Mouse (Mus musculus) hindbrain, postnatal 0 days (tissue): ENCODE results near the gene Rbks. TPM values are rescaled to one million over a fixed set of nuclear protein-coding genes. Genes with fewer than 3 reads are reported as not detected.

Source experiments
- ATAC-seq: fragments of 200-750 bp; cut with Nextera tagmentation; 2 replicates; pipeline ENCODE4 v1.8.0; 2017; ENCODE audit warnings: mild to moderate bottlenecking, moderate TSS enrichment, moderate library complexity
- DNase-seq: peaks from one replicate; pipeline ENCODE4 v3.0.0-alpha.2; 2015; ENCODE audit warnings: low spot score
- H3K27ac ChIP-seq: fragments of 300-500 bp; sonication (generic); 2 replicates; pipeline ENCODE4 v1.5.1; 2014; ENCODE audit warnings: mild to moderate bottlenecking
- H3K27me3 ChIP-seq: fragments of 300-500 bp; sonication (generic); 2 replicates; pipeline ENCODE4 v1.6.1; 2014; ENCODE audit warnings: low read length, mixed read lengths; ENCODE audit not compliant: insufficient read depth
- H3K36me3 ChIP-seq: fragments of 300-500 bp; sonication (generic); 2 replicates; pipeline ENCODE4 v1.6.1; 2014; ENCODE audit warnings: low read length, mixed read lengths; ENCODE audit not compliant: insufficient read depth
- H3K4me1 ChIP-seq: fragments of 300-500 bp; sonication (generic); 2 replicates; pipeline ENCODE4 v1.6.1; 2014; ENCODE audit warnings: antibody characterized with exemption, low read length, mixed read lengths; ENCODE audit not compliant: insufficient read depth
- H3K4me2 ChIP-seq: fragments of 300-500 bp; sonication (generic); 2 replicates; pipeline ENCODE4 v1.6.1; 2014; ENCODE audit warnings: low read depth, mild to moderate bottlenecking, low read length, moderate library complexity, mixed read lengths
- H3K4me3 ChIP-seq: fragments of 300-500 bp; sonication (generic); 2 replicates; pipeline ENCODE4 v1.5.1; 2014; ENCODE audit warnings: low read length
- H3K9ac ChIP-seq: fragments of 300-500 bp; sonication (generic); replicated peaks from 2 replicates; pipeline ENCODE4 v1.6.1; 2014; ENCODE audit warnings: mild to moderate bottlenecking, low read length, moderate library complexity, mixed read lengths
- H3K9me3 ChIP-seq: fragments of 300-500 bp; sonication (generic); 2 replicates; pipeline ENCODE4 v1.6.1; 2016; ENCODE audit warnings: low read length, mixed read lengths
- CTCF ChIP-seq: IDR thresholded peaks from 2 replicates; pipeline ENCODE4 v1.5.1; 2016; ENCODE audit warnings: antibody characterized with exemption, control low read depth, low read depth
- WGBS: fragments of 180-500 bp; shearing (Covaris S2); extraction: QIAGEN DNeasy Blood & Tissue Kit; methylation state at CpG from one replicate; pipeline ENCODE4 v1.1.7; 2014; 5-methylcytosine and 5-hydroxymethylcytosine counted together
- polyA plus RNA-seq: library from polyadenylated mRNA; unstranded; fragments of >200 nt; fragmentation: Nextera tagmentation; extraction: Ambion mirVana; gene quantifications from 2 replicates; pipeline ENCODE4 v1.2.1, GENCODE M21; 2015
- total RNA-seq: library from RNA; depleted of rRNA; stranded (reverse); fragments of >200 nt; gene quantifications from 2 replicates; pipeline ENCODE4 v1.2.3, GENCODE M21; 2014

Rbks gene
- total and polyA plus RNA-seq, 2 experiments from 2014 or later = 1.6 to 3.2 TPM

DNA sequence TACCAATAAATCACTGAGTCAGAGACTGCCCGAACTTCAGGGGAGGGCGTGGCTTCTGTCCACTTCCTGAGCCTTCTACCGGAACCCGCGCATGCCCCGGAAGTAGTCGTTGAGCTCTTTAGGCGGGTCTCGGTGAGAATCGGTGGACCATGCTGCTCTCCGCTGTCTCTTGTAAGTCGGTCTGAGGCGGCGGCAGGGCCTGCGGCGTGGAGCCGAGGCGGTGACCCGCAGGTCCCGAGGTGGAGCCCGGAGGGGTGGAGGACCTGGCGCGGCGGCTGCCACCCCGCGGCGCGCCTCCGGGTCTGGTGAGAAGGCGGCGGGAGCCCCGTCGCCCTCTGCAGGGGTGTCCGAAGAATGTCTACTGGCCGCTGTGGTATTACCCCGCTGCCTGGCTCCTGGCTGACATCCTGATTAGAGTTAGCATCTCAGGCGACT is 83.6 kb downstream of the Rbks start:
- H3K9ac ChIP-seq = peak overlapping the region; percentile 74
- peaks cover 12% of the 10 kb centered on the region for H3K4me1 ChIP-seq
- 1% methylated on average over 37 of the region's 37 CpGs for WGBS
- H3K9me3 ChIP-seq = no peaks in the 10 kb centered on the region
- peaks cover 8% of the 10 kb centered on the region; the same call in 1 of the 2 replicates for H3K36me3 ChIP-seq
- H3K4me3 ChIP-seq = peak overlapping the region; percentile 78
- ATAC-seq = peak; percentile 98
- no peaks in the 10 kb centered on the region for H3K27me3 ChIP-seq
- peak; percentile 46 for TF ChIP-seq CTCF
- peak overlapping the region; percentile 86 for H3K27ac ChIP-seq
- DNase-seq = peak; percentile 92
- H3K4me2 ChIP-seq = peak overlapping the region; percentile 75

DNA sequence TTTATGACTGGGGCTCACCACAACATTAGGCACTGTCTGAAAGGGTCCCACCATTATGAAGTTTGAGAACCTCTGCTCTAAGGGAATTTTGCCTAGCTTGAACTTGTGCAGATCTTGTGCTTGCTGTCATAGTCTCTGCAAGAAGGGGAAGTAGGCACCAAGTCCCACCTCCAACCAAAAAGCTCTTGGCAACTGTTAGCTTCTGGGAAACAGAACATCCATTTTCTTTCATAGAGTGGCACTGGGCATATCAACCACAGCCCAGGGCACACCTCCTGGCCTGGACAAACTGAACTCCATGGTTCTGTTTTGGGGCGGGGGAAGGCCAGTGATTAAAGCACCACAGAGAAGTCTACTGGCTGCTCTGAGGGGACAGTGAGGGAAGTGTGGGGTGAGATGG is 86.2 kb downstream of the Rbks start:
- H3K36me3 ChIP-seq = peaks cover under 1% of the 10 kb centered on the region; the same call in 1 of the 2 replicates
- no peak for TF ChIP-seq CTCF
- no peaks in the 10 kb centered on the region for H3K27me3 ChIP-seq
- no peaks in the 10 kb centered on the region for H3K9me3 ChIP-seq
- peaks cover 12% of the 10 kb centered on the region for H3K4me1 ChIP-seq
- WGBS = 94% methylated on average over 1 of the region's 1 CpGs
- DNase-seq (no peak), ATAC-seq (no peak)
- no peak overlapping the region for H3K4me2 ChIP-seq
- H3K4me3 ChIP-seq = no peak overlapping the region
- H3K27ac ChIP-seq = no peak overlapping the region
- H3K9ac ChIP-seq = no peak overlapping the region

DNA sequence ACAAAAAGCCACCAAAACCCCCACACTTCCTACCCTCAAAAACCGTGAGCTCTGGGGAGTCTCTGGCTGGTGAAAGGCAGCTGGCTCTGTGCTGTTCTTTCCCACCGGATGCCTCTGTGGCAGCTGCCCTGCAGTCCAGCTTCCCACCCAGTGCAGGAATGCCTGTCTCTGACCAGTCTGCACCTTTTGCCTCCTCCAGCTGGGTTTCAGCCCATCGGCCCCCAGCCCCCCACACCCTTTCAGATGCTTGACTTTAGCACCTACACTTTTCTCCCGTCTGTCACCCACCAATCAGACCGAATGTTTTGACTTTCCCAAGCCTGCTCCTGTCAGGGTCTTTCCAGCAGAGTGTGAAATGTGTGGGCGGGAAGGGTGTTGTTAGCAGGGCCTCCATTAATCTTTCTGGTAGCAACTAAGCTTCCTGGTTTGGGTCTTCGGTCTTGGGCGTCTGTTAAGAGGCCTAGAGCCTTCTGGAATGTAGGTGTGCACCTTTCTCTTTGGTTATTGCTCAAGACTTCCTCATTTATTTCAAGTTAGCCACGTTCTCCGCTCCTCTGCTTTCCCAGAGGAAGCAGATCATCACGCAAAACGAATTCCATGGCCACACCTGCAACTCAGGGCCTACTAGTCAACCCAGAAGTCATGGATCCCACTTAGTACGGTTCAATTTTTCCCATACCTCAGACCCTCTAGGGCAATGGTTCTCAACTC is 86.9 kb downstream of the Rbks start:
- Histone ChIP-seq H3K27me3 (no peaks in the 10 kb centered on the region), H3K36me3 (no peaks in the 10 kb centered on the region), H3K4me1 (peaks cover 7% of the 10 kb centered on the region; the same call in 1 of the 2 replicates), H3K27ac (no peak overlapping the region), H3K9me3 (no peaks in the 10 kb centered on the region), H3K4me2 (no peak overlapping the region), H3K9ac (no peak overlapping the region), H3K4me3 (no peak overlapping the region)
- TF ChIP-seq CTCF = no peak
- DNase-seq = no peak
- 84% methylated on average over 13 of the region's 13 CpGs for WGBS
- no peak for ATAC-seq

DNA sequence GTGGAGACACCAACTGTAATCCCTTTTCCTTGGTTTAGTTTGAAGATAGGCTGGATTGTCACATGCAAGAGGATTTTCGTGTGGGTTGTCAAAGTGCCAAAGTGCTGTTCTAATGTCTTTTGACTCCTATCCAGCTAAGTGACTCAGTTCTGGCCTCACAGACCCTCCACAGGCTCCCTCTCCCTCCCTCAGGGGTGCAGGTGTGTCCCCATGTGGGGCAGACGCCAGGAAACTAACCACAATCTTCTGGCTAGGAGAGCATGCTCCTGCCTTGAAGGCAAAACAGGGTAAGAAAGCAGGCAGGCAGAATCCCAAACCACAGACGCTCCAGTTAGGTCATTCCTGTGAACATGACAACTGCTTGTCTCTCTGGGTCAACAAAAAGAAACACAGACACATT is 91.3 kb downstream of the Rbks start:
- 40% methylated on average over 3 of the region's 3 CpGs for WGBS
- ATAC-seq (no peak), DNase-seq (no peak)
- no peak overlapping the region for H3K4me3 ChIP-seq
- no peak overlapping the region for H3K27ac ChIP-seq
- no peaks in the 10 kb centered on the region for H3K9me3 ChIP-seq
- no peaks in the 10 kb centered on the region for H3K36me3 ChIP-seq
- H3K27me3 ChIP-seq = no peaks in the 10 kb centered on the region
- no peak for TF ChIP-seq CTCF
- H3K4me1 ChIP-seq = no peaks in the 10 kb centered on the region
- H3K4me2 ChIP-seq = no peak overlapping the region
- no peak overlapping the region for H3K9ac ChIP-seq

DNA sequence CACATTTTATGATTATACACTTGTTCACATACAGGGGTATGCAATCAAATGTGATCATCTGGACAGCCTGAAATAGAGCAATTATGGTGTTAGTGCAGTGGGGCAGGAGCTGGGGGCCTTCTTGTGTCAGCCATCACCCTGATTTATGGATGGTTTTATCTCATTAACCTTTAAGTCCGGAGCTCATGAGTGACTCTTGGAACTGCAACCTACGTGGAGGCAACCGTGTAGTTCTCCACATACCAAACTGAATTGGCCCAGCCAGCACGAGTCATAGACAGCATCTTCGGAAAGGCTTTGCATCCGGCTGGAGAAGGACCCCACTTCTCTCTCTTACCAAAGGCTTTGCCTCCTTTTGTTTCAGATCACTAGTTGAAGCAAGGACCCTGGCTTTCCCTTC is 93.7 kb downstream of the Rbks start:
- H3K27ac ChIP-seq = no peak overlapping the region
- no peaks in the 10 kb centered on the region for H3K9me3 ChIP-seq
- WGBS = 85% methylated on average over 6 of the region's 6 CpGs
- H3K4me3 ChIP-seq = no peak overlapping the region
- no peak for DNase-seq
- no peak overlapping the region for H3K9ac ChIP-seq
- no peaks in the 10 kb centered on the region for H3K36me3 ChIP-seq
- H3K4me1 ChIP-seq = no peaks in the 10 kb centered on the region
- H3K4me2 ChIP-seq = no peak overlapping the region
- no peak for ATAC-seq
- no peaks in the 10 kb centered on the region for H3K27me3 ChIP-seq
- TF ChIP-seq CTCF = no peak

DNA sequence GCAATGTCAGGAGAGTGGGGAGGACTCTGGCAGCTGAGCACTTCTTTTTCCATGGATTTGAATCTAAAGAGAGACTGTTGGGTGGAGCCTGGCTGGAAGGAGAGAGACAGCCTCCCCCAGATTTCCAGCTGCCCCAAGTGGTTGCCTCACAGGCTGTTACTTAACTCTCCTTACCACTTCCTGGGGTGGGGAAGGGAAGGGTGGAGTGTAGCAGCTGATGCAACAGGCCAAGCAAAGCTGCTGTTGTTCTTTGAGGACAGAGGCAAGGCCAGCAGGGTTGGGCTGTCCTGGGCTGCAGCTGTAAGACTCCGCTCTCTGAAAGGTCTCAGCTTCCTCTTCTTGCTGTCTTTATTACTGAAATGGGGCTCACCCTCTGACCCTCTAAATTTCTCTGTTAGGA is 95.0 kb downstream of the Rbks start:
- no peak overlapping the region for H3K4me3 ChIP-seq
- H3K9me3 ChIP-seq = no peaks in the 10 kb centered on the region
- no peak overlapping the region for H3K27ac ChIP-seq
- ATAC-seq = no peak
- no peak overlapping the region for H3K9ac ChIP-seq
- no peak for DNase-seq
- H3K4me2 ChIP-seq = no peak overlapping the region
- TF ChIP-seq CTCF = no peak
- 79% methylated on average over 1 of the region's 1 CpGs for WGBS
- no peaks in the 10 kb centered on the region for H3K4me1 ChIP-seq
- no peaks in the 10 kb centered on the region for H3K36me3 ChIP-seq
- H3K27me3 ChIP-seq = no peaks in the 10 kb centered on the region

DNA sequence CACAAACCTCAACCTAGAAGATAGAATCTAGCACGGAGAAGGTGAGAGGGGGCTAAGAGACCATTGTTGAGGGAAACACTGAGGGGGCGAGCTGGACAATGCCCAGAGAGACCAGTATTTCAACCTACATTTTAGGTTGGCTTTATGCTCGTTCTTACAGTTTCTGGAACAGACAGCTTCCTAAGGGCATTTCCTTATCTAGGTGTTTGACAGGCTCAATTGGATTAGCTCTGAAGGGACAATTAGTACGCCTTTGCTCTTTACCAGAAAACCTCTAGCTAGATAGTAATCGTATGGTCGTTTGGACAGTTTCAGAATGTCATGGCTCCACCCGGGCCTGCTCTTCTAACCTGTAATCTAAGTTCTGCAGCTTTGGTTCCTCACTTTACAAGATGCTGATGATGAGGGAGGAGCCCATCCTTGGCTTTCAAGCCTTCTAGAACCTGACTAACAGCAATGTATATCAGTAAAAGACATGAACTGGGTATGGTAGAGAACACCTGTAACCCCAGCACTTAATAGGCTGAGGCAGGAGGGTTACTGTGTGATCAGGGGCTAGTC is 96.2 kb downstream of the Rbks start:
- Histone ChIP-seq H3K27ac (no peak overlapping the region), H3K27me3 (no peaks in the 10 kb centered on the region), H3K36me3 (no peaks in the 10 kb centered on the region), H3K4me3 (no peak overlapping the region), H3K9me3 (no peaks in the 10 kb centered on the region), H3K4me1 (peaks cover 5% of the 10 kb centered on the region), H3K9ac (no peak overlapping the region), H3K4me2 (no peak overlapping the region)
- 88% methylated on average over 7 of the region's 7 CpGs for WGBS
- DNase-seq = no peak
- ATAC-seq = no peak
- TF ChIP-seq CTCF = no peak
